Mouse (Mus musculus) frontal cortex, adult (tissue): ENCODE measurements around the gene Klhl24.
"Not testable (repeated sequence)": the region's sequence is repeated elsewhere in the genome, so short reads cannot be mapped to it uniquely, and the experiment has no call there.

Experiments used
- ATAC-seq: cut with Nextera tagmentation; 2 replicates; pipeline ENCODE4 v1.9.2; 2017; ENCODE audit warnings: mild to moderate bottlenecking, moderate library complexity, mixed read lengths; ENCODE audit not compliant: low TSS enrichment

Gene Klhl24

DNA sequence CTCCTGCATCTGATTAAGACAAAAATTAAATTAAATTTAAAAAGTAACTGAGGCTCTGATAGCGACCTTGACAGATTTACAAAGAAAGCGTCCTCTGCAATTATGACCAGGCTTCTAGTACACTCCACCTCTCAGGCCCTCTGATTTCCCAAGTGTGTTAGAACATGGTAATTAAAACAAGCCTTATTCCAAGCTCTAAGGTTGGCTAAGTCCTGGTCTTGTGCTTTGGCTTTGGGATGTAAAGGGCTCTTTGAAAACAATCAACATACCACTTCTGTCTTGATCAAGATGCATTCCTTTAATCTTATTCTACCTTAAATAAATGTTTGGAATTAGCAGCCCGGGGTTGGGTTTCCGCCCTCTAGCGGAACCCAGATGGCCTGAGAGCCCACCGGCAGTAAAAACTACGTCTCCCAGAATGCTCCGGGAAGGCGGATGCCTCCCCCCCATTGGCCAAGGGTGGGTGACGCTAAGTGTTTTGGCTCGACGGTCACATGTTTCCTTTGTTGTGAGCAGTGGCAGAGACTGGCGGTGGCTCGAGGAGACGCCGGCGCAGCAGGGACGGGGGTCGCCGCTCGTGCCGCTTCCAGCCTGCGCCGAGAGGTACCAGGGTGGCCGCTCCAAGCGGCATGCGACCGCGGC is at the start of gene Klhl24:
TSS of gene Klhl24 (plus strand) at position 474 of the 642 bp plus-strand sequence.
- peak; percentile 99 for ATAC-seq

GRCm38 (mm10) chr16:20052655-20053054 is 44.7 kb upstream of the Klhl24 start:
- ATAC-seq, result no peak

DNA sequence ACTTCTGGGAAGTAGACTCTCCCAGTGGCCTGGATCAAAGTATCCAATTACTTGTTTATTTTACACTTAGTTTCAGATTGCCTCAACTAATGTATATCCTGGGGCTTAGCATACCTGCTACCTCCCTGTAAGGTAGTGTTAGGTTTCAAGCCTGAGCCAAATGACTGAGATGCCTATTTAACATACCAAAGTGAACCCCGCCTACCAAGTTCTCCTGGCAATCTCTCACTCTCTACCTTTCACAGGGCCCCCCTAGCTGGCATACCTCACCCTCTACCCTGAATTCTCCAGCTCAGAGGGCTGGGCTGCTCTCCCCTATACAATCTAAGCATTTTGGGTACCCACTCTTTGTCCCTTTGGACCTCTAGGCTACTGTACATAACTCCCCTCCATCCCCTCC is 24.6 kb upstream of the Klhl24 start:
- ATAC-seq, result no peak

DNA sequence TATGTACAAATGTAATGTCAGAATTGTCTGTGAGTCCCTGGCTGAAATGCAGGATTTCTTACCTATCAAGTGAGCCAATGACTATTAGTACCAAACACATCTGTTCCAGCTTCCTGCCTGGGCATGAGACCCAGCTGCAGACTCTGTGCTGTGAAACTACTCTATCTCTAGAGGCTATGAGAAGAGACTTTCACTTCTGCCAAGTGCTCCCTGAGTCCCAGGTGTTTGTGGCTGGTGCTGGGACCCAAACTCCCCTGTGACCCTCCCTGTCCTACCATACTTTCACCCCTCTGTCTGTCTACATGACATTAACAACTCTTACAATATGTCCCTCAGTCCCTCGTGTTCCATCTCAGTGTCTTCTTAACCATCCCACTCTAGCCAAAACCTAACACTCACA is 20.7 kb upstream of the Klhl24 start:
- ATAC-seq, result no peak

GRCm38 (mm10) chr16:20080271-20080670 is 17.1 kb upstream of the Klhl24 start:
- ATAC-seq, result no peak

DNA sequence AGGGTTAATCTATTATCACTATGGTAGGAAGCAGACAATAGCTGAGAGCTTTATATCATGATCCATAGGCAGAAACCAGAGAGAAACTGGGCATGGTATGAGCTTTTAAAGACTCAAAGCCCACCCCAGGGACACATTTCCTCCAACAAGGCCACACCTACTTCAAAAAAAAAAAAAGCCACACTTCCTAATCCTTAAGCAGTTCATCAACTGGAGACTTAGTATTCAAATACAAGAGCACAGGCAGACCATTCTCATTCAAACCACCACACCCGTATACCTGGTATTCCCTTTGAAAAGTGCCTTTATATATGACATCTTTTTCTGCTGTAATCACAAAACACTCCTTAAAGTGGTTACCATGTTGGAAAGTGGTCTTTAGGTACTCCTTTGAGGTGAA is 12.7 kb upstream of the Klhl24 start:
- no peak for ATAC-seq

DNA sequence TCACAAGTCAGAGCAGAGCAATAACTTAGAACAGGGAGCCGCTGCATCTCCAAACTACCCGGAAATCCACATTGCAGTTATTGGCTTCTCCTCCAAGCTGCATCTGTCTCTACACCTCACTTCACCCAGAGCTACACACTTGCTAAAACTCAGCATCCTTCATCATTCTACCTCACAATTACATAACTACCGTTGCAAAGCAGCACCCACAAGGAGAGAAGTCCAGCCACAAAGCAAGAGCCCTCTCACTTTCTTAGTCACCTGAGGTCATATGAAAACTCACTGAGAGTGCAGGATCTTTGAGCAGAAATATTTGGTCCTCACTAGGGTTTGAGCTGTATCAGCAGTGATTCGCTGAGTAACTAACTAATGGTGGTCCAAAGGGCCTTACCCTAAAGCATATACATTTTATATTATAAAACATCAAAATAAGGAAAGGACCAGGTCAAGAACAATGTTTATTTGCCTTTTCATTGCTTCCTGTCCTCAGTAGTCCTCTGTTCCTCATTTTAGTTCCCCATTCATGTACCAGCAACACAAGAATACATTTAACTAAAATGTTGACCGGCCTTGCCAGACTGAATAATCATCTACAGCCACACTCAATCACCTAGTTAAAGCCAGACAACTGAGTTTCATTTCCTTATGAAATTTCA is 12.0 kb upstream of the Klhl24 start:
- ATAC-seq, result no peak

DNA sequence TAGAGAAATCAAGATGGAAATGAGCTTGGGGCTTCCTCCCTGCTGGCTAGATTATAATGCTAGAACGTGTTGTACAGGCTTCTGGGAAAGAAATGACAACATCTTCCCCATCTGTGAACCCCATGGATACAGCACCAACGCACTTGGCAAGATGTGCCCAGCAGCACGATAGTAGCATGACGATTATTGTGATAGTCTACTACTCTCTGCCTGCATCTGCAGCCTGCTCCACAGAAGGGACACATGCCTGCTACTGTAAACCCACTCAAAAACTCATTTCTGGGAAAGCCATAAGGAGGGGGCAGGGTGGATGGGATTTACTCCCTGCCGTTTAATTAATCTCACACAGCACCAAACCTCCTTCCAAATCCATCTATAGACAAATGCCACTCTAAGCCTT is 10.4 kb upstream of the Klhl24 start:
- ATAC-seq, result peak; percentile 90

DNA sequence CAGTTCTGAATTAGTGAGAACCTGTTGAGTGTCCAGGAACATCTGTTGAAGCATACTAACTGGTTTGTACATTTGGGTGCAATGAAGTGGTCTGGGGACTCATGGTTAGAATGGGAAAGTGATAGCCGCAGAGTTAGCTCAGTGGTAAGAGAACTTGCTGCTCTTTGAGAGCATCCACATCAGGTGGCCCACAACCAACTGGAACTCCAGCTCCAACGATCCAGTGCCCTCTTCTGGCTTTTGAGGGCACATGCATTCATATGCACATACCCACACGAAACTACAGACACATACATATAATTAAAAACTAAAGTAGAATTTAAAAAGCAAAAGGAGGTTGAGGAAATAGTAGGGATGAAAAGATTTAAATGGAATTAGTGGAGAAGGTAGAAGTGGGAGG is 7.7 kb upstream of the Klhl24 start:
- no peak for ATAC-seq

- ATAC-seq, result no peak
Measured at GRCm38 (mm10) chr16:20090921-20091575, 6.3 kb upstream of the Klhl24 start.

GRCm38 (mm10) chr16:20095966-20096365 is 1.4 kb upstream of the Klhl24 start:
- ATAC-seq, result no peak

GRCm38 (mm10) chr16:20097711-20098374 is 501 bp downstream of the Klhl24 start:
- peak; percentile 87 for ATAC-seq

- ATAC-seq, result no peak
Measured at GRCm38 (mm10) chr16:20098375-20098727, 1.0 kb downstream of the Klhl24 start.

DNA sequence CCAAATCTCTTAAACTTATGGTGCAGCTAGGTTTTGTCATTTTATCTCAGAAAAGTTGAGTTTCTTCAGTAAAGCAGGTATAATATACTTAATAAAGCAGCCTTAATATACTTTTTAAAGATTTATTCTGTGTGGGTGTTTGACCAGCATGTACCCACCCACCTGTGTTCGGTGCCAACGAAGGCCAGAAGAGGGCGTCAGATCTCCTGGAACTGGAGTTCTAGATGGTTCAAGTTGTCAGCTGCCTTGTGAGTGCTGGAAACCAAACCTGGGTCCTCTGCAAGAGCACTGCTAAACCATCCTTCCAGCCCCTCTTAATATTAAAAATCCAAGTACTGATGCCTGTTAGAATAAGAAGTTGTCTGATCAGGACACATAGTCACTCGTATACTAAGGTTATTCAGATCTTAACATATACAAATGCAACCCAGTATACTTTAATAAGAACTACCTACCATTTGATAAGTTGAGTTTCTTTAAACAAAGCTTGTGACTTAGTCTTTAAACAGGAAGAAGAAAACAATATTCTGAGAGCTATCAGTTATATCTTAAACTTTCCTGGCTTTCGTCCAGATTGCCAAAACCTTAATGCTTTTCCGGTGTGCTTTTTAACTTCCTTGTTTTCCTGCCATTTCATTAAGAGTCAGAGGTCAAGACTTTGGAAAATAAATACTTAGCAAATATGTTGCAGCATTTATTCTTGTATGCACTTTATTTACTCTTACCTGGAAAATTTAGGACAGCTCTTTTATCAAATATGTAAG is 1.7 kb downstream of the Klhl24 start:
- no peak for ATAC-seq

- peak; percentile 65 for ATAC-seq
Measured at GRCm38 (mm10) chr16:20106996-20107395, 9.7 kb downstream of the Klhl24 start.

GRCm38 (mm10) chr16:20108961-20109360 is 11.6 kb downstream of the Klhl24 start:
- no peak for ATAC-seq

GRCm38 (mm10) chr16:20112649-20113048 is 15.3 kb downstream of the Klhl24 start:
- ATAC-seq, result no peak

GRCm38 (mm10) chr16:20116069-20116468 is 18.7 kb downstream of the Klhl24 start:
- ATAC-seq, result no peak

GRCm38 (mm10) chr16:20126319-20126883 is 29.1 kb downstream of the Klhl24 start:
- not testable (repeated sequence) for ATAC-seq

DNA sequence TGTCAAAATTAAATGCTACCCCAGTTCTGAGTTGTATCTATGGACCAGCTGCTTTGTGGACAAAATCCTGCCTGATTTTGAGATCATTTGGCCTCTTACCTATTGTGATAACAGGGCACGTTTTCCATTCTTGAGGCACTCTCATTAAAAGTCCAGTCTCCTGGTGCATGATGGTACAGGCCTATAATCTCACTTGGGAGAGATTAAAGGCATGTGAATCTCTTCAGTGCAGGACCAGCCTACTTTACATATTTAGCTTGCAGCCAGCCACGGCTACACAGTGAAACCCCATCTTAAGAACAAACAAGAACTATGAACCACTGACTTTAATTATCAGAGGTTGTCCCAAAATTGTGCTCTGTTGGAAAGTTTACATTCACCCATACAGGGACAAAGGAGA is 33.1 kb downstream of the Klhl24 start:
- no peak for ATAC-seq

DNA sequence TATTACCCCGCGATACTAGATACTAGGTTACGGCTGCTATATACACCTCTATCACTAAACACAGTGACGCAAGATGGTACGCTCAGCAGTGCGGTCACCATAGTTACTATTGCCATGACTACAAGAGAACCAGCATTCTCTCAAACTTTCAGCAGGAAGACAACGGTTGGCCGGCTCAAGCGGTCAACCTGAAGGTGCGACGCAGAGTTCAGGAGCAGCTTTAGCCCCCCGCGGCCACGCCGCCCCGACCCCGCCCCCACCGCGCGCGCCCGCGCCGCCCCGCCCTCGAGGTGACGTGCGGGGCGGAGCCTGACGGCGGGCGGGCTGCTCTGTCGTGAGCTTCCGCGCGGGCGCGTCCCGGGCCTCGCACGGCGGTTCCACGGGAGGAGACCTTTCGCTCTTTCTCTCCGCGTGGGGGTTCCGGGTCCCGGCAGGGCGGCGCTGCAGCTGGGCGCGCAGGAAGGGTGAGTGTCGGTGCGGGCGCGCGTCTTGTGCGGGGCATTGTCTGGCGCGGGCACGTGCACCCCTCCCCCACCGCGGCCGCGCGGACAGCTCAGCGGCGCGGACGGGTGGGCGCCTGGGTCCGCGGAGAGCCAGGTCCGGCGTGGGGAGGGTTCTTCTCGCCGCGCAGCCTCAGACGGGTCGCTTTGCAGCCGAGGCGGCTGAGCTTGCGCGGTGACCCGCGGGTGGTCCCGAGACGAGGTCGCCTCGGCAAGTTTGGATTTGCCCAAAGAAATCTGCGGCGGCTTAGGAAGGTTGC is 43.6 kb downstream of the Klhl24 start, which contains the start of gene Yeats2:
TSS of gene Yeats2 (plus strand) at position 292 of the 760 bp plus-strand sequence.
- peak; percentile 89 for ATAC-seq
